Mouse (Mus musculus) heart, postnatal 36 days (tissue): ENCODE results near the gene Tpx2. TPM values are rescaled to one million over a fixed set of nuclear protein-coding genes. Genes with fewer than 3 reads are reported as not detected.
A peak's percentile ranks its signal among the peaks of the same experiment; 100 is the strongest.

Source experiments
- DNase-seq, 2 experiments: peaks; one replicate each; pipeline ENCODE4 v3.0.0; 2021 to 2022
- intact Hi-C: fragments of 180-260 bp; cut with DNase I; formaldehyde crosslinking; loops from one replicate; pipeline ENCODE4 v1.15.1; 2025
- total RNA-seq, 2 experiments: library from RNA; stranded (reverse); gene quantifications; 2 replicates each; pipeline ENCODE4 v1.2.3; 2021

Gene Tpx2
- total RNA-seq, 2 experiments from 2014 or later = 0.89 to 1.6 TPM

- DNase-seq = no peak
- intact Hi-C loops = no loop called here
Measured at GRCm38 (mm10) chr2:152819097-152819624, 28.6 kb upstream of the Tpx2 start.

- intact Hi-C loops = loop anchor here (1.0 to 2.0 kb wide), 2 partner anchors 35 to 79 kb away; no protein-coding TSS in a partner anchor
- peak in 1 of 2 experiments; percentile 57 for DNase-seq
Measured at GRCm38 (mm10) chr2:152819926-152820325, 27.8 kb upstream of the Tpx2 start.

GRCm38 (mm10) chr2:152820369-152820768 is 27.4 kb upstream of the Tpx2 start:
- peak; percentile 73 to 77 for DNase-seq
- intact Hi-C loops = loop anchor here (1.0 to 2.0 kb wide), 2 partner anchors 35 to 80 kb away; no protein-coding TSS in a partner anchor

GRCm38 (mm10) chr2:152821023-152821422 is 26.7 kb upstream of the Tpx2 start:
- DNase-seq = peak; percentile 65 to 73
- intact Hi-C loops = loop anchor here (1.0 to 2.0 kb wide), 2 partner anchors 8 to 80 kb away; no protein-coding TSS in a partner anchor

GRCm38 (mm10) chr2:152821566-152821965 is 26.2 kb upstream of the Tpx2 start:
- no peak for DNase-seq
- intact Hi-C loops = loop anchor here (1.0 to 2.0 kb wide), 2 partner anchors 8 to 81 kb away; no protein-coding TSS in a partner anchor

GRCm38 (mm10) chr2:152823770-152824169 is 24.0 kb upstream of the Tpx2 start:
- intact Hi-C loops = no loop called here
- DNase-seq = no peak

GRCm38 (mm10) chr2:152824438-152825167 is 23.2 kb upstream of the Tpx2 start:
- intact Hi-C loops = no loop called here
- no peak for DNase-seq

GRCm38 (mm10) chr2:152825168-152825697 is 22.5 kb upstream of the Tpx2 start:
- intact Hi-C loops = no loop called here
- no peak for DNase-seq

DNA sequence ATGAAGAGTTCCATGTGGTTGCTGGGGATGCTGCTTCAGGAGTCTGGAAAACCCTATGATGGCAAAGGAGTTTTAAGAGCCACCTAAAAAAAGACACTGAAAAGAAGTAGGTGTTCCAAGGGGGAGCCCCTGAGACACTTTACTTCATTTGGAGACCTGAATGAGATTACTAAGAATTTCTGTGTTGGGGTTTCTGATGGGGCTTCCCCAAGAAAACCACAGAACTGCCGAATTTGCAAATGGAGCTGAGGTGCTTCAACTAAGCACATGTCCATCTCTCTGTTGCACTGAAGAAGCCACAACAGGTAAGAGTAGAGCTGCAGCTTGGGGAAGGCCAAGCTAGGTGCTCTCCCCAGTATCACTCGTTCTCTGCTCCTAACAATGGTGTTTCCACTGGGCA is 22.1 kb upstream of the Tpx2 start:
- intact Hi-C loops = no loop called here
- no peak for DNase-seq

DNA sequence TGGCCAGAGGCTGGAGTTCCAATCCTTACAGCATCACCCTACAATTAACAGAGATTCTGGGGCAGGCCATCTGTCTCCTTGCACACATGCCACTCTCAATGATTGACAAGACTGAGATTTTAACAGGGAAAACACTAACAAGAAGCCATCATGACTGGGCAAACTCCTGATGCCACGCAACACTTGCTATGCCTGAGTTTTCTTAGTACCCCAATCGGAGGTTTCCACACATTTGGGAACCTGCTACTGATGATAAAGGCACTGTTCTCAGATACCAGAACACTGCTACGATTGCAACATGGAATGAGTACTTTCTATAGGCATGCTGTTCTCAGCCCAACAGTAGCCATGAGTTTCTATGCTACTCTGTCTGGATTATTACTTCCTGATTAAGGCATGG is 21.3 kb upstream of the Tpx2 start:
- intact Hi-C loops = no loop called here
- DNase-seq = no peak

DNA sequence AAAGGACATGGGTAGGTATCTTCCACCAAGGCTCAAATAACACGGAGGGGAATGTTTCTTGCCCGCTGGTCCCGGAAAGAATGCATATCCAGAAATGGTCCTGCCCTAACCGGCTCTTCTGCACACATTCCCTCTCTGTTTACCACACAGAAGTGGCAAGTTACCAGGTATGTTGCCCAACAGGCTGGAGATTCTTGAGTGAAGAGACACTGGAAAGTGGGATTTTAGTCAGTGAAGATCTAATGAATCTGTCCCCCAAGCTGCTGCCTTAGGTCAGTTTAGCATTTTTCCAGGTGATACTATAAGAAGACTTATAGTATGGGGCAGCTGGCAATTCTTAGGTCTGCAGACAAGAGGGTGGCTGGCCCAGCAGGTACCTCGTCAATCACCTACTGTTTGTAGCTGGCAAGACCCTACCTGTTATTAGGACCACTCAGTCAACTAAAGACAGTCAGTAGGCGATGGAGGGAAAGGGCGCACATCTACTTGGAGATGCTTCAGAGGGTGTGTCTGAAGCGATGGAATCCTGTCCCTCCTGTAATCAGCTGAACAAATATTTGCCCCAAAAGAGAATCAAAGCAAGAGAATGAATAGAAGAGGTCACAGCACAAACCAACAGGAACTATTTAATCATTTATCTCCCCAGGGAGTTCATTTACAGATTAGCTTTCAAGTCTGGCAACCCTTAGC is 20.3 kb upstream of the Tpx2 start:
- DNase-seq = peak; percentile 20 to 43
- intact Hi-C loops = no loop called here

GRCm38 (mm10) chr2:152828011-152828370 is 19.8 kb upstream of the Tpx2 start:
- DNase-seq = peak; percentile 17 to 39
- intact Hi-C loops = no loop called here

DNA sequence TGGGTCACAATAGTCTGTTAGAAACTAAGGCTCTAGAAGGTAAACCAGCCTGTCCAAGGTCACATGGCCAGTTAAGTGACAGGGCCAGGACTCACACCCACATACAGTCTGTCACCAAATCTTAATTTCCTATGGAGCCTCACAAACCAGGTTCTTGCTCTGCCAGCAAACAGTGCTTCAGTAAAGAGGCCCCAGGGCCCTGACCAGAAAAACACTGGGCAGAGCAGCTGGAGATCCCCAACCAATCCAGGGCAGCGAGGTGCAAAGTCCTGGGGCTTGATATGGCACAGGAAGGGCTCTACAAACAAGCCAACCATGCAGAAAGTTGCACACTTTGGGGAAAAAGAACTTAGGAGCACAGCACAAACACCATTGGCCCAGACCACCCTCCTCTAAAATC is 19.2 kb upstream of the Tpx2 start:
- DNase-seq = peak; percentile 40 to 61
- intact Hi-C loops = no loop called here

DNA sequence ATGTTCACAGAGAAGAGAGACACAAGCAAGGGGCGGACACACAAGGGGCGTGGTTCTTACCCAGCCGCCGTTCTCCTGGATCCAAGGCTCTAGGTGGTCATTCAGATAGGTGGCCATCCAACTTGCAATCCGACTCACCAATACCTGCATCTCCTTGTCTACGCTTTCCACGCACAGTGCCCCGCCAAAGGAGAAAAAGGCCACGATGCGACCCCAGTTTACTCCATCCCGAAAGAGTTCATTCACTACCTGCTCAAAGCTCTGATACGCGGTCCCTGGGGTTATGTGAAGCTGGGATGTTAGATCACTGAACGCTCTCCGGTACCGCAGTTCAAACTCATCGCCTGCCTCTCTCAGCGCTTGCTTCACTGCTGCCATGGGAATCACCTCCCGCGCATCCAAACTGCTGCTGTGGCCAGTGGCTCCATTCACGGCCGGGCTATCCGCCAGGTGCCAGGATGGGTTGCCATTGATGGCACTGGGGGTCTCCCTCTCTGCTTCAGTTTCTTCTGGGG is 18.3 kb upstream of the Tpx2 start:
- peak; percentile 53 to 63 for DNase-seq
- intact Hi-C loops = loop anchor here (1.0 kb wide), 1 partner anchor 8 kb away; no protein-coding TSS in a partner anchor

GRCm38 (mm10) chr2:152830021-152830921 is 17.5 kb upstream of the Tpx2 start:
- peak; percentile 93 to 94 for DNase-seq

GRCm38 (mm10) chr2:152831019-152831878 is 16.5 kb upstream of the Tpx2 start, which contains the start of gene Bcl2l1:
Bcl2l1 (minus strand) TSS chr2:152831728.
- intact Hi-C loops = loop anchor here (1.0 to 5.0 kb wide), 4 partner anchors 65 to 214 kb away; partner anchors contain the start of gene Id1
- peak; percentile 97 to 99 for DNase-seq

More at GRCm38 (mm10) chr2:152830021-152830921, 17.5 kb upstream of the Tpx2 start:
- intact Hi-C loops = loop anchor here (1.0 to 5.0 kb wide), 3 partner anchors 45 to 213 kb away; partner anchors contain the start of gene Id1

- intact Hi-C loops = no loop called here
- peak in 1 of 2 experiments; percentile 13 for DNase-seq
Measured at GRCm38 (mm10) chr2:152839256-152839655, 8.5 kb upstream of the Tpx2 start.

DNA sequence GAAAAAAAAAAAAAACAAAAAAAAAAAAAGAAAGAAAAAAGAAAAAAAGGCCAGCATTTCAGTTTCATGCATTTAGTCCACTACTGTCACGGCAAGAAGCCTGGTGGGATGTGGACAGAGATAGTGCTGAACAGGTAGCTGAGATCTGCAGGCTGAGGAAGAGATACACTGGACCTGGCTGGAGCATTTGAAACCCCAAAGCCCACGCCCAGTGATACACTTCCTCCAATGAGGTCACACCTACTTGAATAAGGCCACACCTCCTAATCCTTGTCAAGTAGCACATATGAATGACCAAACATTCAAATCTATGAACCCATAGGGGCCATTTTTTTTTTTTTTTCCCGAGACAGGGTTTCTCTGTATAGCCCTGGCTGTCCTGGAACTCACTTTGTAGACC is 5.0 kb upstream of the Tpx2 start:
- DNase-seq = no peak
- intact Hi-C loops = loop anchor here (10.0 kb wide), 1 partner anchor 172 kb away; the partner anchor contains the start of gene Pdrg1
